Mouse (Mus musculus): ENCODE results near the gene Pax9. TPM values are rescaled to one million over a fixed set of nuclear protein-coding genes. Genes with fewer than 3 reads are reported as not detected.

Pax9 gene
- total and polyA plus RNA-seq, 3 experiments = 0.04 to 0.45 (median 0.16) TPM

DNA sequence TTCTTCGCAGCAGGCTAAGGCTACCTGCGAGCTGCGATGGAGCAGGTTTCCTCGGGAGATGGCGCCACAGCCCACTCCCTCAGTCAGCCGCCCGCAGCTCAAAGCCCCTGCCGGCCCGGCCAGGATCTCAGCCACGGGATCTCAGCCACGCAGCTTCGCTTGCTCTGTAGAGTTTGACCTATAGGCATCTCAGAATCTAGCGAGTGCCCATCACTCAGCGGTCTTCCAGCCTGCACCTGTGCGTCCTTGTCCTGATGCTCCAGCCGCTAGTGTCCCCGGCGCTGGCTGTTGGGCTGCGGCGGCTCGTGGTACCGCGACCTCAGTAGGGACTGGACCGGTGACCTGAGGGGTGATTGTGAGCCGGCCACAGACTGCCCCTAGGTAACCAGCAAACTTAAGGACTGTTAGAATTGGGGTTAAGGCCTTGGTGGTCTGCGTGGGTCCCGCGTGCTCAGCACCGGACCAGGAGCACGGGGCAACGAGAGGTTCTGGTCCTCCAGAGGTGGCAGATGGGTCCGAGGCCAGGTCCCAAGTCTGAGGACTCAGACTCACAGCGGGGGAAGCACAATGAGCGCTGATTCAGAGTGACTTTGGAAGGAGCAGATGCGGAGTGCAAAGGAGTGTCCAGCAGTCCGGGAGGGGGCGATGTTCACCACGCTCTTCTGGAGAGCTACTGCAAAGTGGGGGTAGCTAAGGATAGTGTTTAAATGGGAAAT is 10.3 kb upstream of the Pax9 start:
- DNase-seq (ENCODE audit: low spot score) = no peak
- TF ChIP-seq CTCF (IDR thresholded peaks at IDR 0.05; ENCODE audit: low read depth, low read length) (no peak), POLR2AphosphoS5 (IDR thresholded peaks at IDR 0.05; ENCODE audit: insufficient replicate concordance, low read depth, low read length) (no peak), TAL1 (conservative IDR thresholded peaks at IDR 0.05; ENCODE audit: low read depth, low read length) (no peak), GATA2 (IDR thresholded peaks at IDR 0.05; ENCODE audit: borderline replicate concordance, low read depth, low read length) (no peak), GATA1 (IDR thresholded peaks at IDR 0.05; ENCODE audit: borderline replicate concordance, low read length) (no peak)

DNA sequence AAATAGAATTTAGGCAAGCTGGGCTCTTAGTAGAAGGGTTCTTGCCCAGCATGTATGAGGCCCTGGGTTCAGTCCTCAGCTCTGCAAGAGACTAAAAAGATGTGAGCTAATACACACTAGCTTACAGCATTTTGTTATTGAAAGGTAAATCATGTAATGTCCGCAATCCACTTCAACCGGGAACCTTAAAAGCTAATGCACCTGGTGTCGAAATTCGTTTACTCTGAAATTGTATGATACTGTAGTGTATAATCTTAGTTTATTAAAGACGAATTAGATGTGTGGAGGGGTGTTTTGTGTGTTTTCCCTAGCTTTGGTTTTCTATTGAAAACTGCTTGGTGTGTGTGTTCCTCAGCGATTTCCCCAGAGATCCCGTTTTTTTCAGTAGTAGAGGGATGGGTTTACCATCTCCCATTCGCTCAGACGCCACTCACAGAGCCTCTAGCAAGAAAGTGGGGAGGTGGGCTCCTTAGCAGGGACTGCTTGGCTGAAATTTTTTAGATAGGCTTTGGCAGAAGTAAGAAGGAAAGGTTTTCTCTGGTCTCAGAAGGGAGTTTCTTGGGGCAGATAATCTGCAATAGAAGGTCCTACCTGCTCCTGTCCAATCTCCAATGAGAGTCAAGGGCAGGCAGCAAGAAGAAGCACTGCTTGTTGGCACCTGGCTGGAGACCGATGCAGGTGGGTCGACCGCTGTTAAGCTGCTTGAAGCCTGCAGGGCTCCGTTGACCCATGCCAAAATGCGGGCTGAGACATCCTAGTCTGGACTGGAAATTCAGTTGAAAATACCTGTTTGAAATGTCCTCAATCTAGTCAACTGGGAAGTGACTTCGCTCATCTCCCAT is 3.7 kb upstream of the Pax9 start:
- ATAC-seq (ENCODE audit: extremely low read depth, insufficient number of reproducible peaks, low FRiP score, poor library complexity, severe bottlenecking) (no peak), DNase-seq (ENCODE audit: low spot score) (no peak)
- H3K27me3 ChIP-seq (ENCODE audit: insufficient read depth, low read length) = peaks cover 70% of the 10 kb centered on the region
- H3K9me3 ChIP-seq (replicated peaks) = no peaks in the 10 kb centered on the region
- no peak for TF ChIP-seq GATA1 (IDR thresholded peaks at IDR 0.05; ENCODE audit: borderline replicate concordance, low read length)
- no peak for TF ChIP-seq GATA2 (IDR thresholded peaks at IDR 0.05; ENCODE audit: borderline replicate concordance, low read depth, low read length)
- TF ChIP-seq CTCF (IDR thresholded peaks at IDR 0.05; ENCODE audit: low read depth, low read length) = no peak
- no peak for TF ChIP-seq TAL1 (conservative IDR thresholded peaks at IDR 0.05; ENCODE audit: low read depth, low read length)
- no peak for TF ChIP-seq POLR2AphosphoS5 (IDR thresholded peaks at IDR 0.05; ENCODE audit: insufficient replicate concordance, low read depth, low read length)
- H3K4me3 ChIP-seq (ENCODE audit: low read depth, low read length) = no peak overlapping the region
- peaks cover 7% of the 10 kb centered on the region for H3K4me1 ChIP-seq (ENCODE audit: insufficient read depth, low read depth, low read length)
- no peaks in the 10 kb centered on the region for H3K36me3 ChIP-seq (replicated peaks)

More for the DNA sequence above, 10.3 kb upstream of the Pax9 start:
- Histone ChIP-seq H3K4me3 (ENCODE audit: low read depth, low read length) (no peak overlapping the region), H3K9me3 (replicated peaks) (no peaks in the 10 kb centered on the region), H3K27me3 (ENCODE audit: insufficient read depth, low read length) (peaks cover 42% of the 10 kb centered on the region), H3K36me3 (replicated peaks) (no peaks in the 10 kb centered on the region), H3K4me1 (ENCODE audit: insufficient read depth, low read depth, low read length) (peaks cover 13% of the 10 kb centered on the region)
- ATAC-seq (ENCODE audit: extremely low read depth, insufficient number of reproducible peaks, low FRiP score, poor library complexity, severe bottlenecking) = no peak

DNA sequence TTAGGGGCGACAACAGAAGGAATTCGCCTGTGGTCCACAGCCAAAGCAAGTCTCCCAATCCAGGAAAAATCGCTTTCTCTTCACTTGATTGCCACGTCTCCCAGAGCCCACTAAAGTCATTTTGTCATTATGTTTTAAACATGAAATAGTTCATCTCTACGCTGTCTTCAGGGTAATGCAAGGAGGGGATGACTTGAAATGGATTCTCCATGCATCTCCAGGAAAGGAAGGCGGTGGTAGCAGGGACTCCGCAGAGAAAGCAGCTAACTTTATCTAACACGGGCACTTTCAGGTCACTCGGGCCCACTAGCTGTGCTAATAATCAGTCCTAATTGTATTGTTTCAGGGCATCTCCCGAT is 3.1 kb upstream of the Pax9 start:
- Histone ChIP-seq H3K27me3 (ENCODE audit: insufficient read depth, low read length) (peaks cover 73% of the 10 kb centered on the region), H3K4me1 (ENCODE audit: insufficient read depth, low read depth, low read length) (peaks cover 7% of the 10 kb centered on the region), H3K4me3 (ENCODE audit: low read depth, low read length) (no peak overlapping the region), H3K36me3 (replicated peaks) (no peaks in the 10 kb centered on the region), H3K9me3 (replicated peaks) (no peaks in the 10 kb centered on the region)
- TF ChIP-seq CTCF (IDR thresholded peaks at IDR 0.05; ENCODE audit: low read depth, low read length) (no peak), GATA1 (IDR thresholded peaks at IDR 0.05; ENCODE audit: borderline replicate concordance, low read length) (no peak), TAL1 (conservative IDR thresholded peaks at IDR 0.05; ENCODE audit: low read depth, low read length) (no peak), GATA2 (IDR thresholded peaks at IDR 0.05; ENCODE audit: borderline replicate concordance, low read depth, low read length) (no peak), POLR2AphosphoS5 (IDR thresholded peaks at IDR 0.05; ENCODE audit: insufficient replicate concordance, low read depth, low read length) (no peak)
- DNase-seq (ENCODE audit: low spot score) = no peak
- no peak for ATAC-seq (ENCODE audit: extremely low read depth, insufficient number of reproducible peaks, low FRiP score, poor library complexity, severe bottlenecking)

DNA sequence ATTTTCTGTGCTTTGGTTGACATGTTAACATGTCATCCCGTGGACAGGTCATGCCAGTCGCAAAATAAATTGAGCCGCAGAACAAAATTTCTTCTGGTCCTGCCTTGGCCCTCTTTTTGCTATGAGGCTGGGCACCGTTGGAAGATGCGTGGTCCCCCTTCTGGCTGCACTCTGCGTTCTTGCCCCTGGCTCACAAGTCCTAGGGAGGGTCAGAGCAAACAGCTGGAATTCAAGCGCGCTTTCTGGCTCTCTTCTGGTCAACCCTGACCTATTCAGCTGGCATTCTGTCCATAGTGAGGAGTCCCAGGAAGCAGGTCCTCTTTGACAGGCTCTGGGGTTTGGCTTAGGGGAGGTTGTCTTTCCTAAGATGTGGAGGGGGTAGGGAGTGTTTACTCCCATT is 2.6 kb upstream of the Pax9 start:
- no peak overlapping the region for H3K4me3 ChIP-seq (ENCODE audit: low read depth, low read length)
- peaks cover 7% of the 10 kb centered on the region for H3K4me1 ChIP-seq (ENCODE audit: insufficient read depth, low read depth, low read length)
- ATAC-seq (ENCODE audit: extremely low read depth, insufficient number of reproducible peaks, low FRiP score, poor library complexity, severe bottlenecking) = no peak
- no peak for TF ChIP-seq GATA1 (IDR thresholded peaks at IDR 0.05; ENCODE audit: borderline replicate concordance, low read length)
- TF ChIP-seq TAL1 (conservative IDR thresholded peaks at IDR 0.05; ENCODE audit: low read depth, low read length) = no peak
- TF ChIP-seq CTCF (IDR thresholded peaks at IDR 0.05; ENCODE audit: low read depth, low read length) = no peak
- no peak for TF ChIP-seq GATA2 (IDR thresholded peaks at IDR 0.05; ENCODE audit: borderline replicate concordance, low read depth, low read length)
- TF ChIP-seq POLR2AphosphoS5 (IDR thresholded peaks at IDR 0.05; ENCODE audit: insufficient replicate concordance, low read depth, low read length) = no peak
- peaks cover 74% of the 10 kb centered on the region for H3K27me3 ChIP-seq (ENCODE audit: insufficient read depth, low read length)
- no peaks in the 10 kb centered on the region for H3K36me3 ChIP-seq (replicated peaks)
- H3K9me3 ChIP-seq (replicated peaks) = no peaks in the 10 kb centered on the region
- no peak for DNase-seq (ENCODE audit: low spot score)

DNA sequence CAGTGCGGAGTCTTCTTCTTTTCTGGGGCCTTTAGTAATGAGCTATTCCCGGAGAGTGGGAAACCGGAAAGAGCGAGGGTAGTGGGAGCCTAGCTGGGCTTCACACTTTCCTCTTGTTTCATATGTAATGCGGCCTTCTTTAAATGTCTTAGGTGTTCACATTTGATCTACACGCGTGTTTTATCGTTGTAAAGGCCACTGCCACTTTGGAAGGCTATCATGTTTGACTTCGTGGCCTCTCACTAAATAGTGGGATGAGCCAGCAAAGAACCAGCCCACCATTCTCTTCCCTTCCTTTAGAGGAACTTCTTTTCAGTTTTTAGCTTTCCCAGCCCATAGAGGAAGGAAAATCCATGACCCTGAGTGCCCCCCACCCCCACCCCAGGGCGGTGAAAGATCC is 2.2 kb upstream of the Pax9 start:
- ATAC-seq (ENCODE audit: extremely low read depth, insufficient number of reproducible peaks, low FRiP score, poor library complexity, severe bottlenecking) (no peak), DNase-seq (ENCODE audit: low spot score) (no peak)
- Histone ChIP-seq H3K36me3 (replicated peaks) (no peaks in the 10 kb centered on the region), H3K4me3 (ENCODE audit: low read depth, low read length) (no peak overlapping the region), H3K27me3 (ENCODE audit: insufficient read depth, low read length) (peaks cover 78% of the 10 kb centered on the region), H3K4me1 (ENCODE audit: insufficient read depth, low read depth, low read length) (peaks cover 8% of the 10 kb centered on the region), H3K9me3 (replicated peaks) (no peaks in the 10 kb centered on the region)
- no peak for TF ChIP-seq TAL1 (conservative IDR thresholded peaks at IDR 0.05; ENCODE audit: low read depth, low read length)
- TF ChIP-seq GATA1 (IDR thresholded peaks at IDR 0.05; ENCODE audit: borderline replicate concordance, low read length) = no peak
- no peak for TF ChIP-seq POLR2AphosphoS5 (IDR thresholded peaks at IDR 0.05; ENCODE audit: insufficient replicate concordance, low read depth, low read length)
- no peak for TF ChIP-seq GATA2 (IDR thresholded peaks at IDR 0.05; ENCODE audit: borderline replicate concordance, low read depth, low read length)
- no peak for TF ChIP-seq CTCF (IDR thresholded peaks at IDR 0.05; ENCODE audit: low read depth, low read length)

DNA sequence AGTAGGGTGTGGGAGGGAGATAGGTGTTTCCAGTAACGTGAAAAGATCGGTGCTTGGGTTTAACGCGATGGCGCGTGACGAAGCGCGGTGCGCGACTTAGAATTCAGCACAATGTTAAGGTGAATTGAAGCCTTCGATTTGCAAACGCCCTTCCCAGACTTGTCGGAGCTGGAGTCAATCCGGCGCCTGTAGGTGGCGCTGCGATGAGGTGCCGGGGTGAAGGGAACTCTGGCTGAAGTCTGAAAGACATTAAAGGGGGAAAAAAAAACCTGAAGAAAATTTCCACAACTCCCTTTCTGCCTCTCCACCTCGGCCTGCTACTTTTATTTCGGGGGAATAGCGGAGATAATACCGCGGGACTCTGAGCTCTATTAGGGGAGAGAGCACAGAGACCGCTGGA is 1.8 kb upstream of the Pax9 start:
- DNase-seq (ENCODE audit: low spot score) (no peak), ATAC-seq (ENCODE audit: extremely low read depth, insufficient number of reproducible peaks, low FRiP score, poor library complexity, severe bottlenecking) (no peak)
- TF ChIP-seq CTCF (IDR thresholded peaks at IDR 0.05; ENCODE audit: low read depth, low read length) (peak; percentile 19; the same call in 1 of the 2 replicates), GATA1 (IDR thresholded peaks at IDR 0.05; ENCODE audit: borderline replicate concordance, low read length) (no peak)
- Histone ChIP-seq H3K36me3 (replicated peaks) (no peaks in the 10 kb centered on the region), H3K4me1 (ENCODE audit: insufficient read depth, low read depth, low read length) (peaks cover 12% of the 10 kb centered on the region), H3K4me3 (ENCODE audit: low read depth, low read length) (no peak overlapping the region), H3K9me3 (replicated peaks) (no peaks in the 10 kb centered on the region), H3K27me3 (ENCODE audit: insufficient read depth, low read length) (peaks cover 82% of the 10 kb centered on the region)

Measured in G1E (cell line).